Mouse (Mus musculus) liver, postnatal 0 days (tissue): ENCODE results near the gene Wnt9b.

Experiments used
- CTCF ChIP-seq: sonication (generic); IDR thresholded peaks from 2 replicates; pipeline ENCODE4 v1.5.1; 2016; ENCODE audit warnings: antibody characterized with exemption, low read depth
- EP300 ChIP-seq: IDR thresholded peaks from 2 replicates; pipeline ENCODE4 v1.6.1; 2016; ENCODE audit warnings: antibody characterized with exemption, low read depth, mild to moderate bottlenecking

DNA sequence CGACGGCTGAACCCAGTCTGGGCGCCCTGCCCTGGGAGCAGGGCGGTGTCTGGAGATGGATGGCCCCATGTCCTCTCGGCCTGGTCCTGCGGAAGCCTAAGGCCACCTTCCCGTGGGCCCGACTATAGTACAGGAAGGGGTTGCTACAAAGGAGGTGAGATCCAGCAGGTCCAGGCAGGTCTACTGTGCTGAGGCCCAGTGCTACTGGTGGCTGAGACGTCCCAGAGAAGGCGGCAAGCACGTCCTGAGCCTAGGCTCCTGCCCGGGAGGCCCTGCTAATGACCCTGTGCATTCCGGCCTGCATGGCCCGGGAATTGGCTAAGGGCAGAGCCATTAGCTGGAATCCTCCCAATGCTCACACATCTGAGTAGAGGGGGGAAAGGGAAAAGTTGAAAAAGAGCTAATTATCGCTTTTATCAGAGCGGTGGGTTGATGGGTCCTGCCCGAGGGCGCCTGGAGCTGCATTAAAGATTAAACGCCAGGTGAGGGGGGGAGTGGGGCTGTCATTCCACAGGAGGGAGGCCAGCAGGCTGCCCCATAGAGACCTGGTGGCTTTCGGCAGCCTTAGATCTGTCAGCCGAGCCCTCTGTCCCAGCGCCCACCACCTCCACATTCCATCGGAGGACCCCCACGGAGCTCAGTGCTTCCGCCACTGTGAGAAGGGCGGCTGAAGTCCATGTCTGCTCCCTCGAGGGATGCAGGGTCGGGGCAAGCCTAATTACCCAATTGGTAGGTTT, 37.6 kb downstream of the Wnt9b start:
- TF ChIP-seq EP300 (no peak), CTCF (no peak)
